Mouse (Mus musculus): ENCODE results near the gene Gm1113. TPM values are rescaled to one million over a fixed set of nuclear protein-coding genes. Genes with fewer than 3 reads are reported as not detected.

Gene Gm1113
- polyA plus RNA-seq, 1 experiment from 2014 or later = not detected

DNA sequence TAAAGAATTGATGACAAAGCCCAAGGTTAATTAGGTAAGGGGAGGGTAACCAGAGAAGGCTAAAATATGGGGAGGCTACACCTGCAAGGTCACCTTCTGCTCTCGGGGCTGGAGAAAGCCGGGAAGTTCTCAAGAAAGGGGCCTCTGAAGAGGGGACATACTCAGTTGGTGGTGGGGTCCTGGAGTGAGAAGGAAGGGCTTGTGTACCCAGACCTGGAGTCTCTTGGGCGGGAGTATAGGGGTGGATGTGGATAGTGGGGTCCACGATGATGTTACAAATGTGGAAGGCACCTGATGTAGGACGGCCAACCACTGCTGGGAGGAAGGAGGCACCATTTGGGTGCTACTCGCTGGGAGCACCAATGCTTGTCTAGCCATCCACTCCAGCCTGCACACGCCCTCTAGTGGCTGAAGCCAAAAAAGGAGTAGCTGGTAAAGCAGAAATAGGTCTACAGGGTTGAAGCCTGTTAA is 5.9 kb upstream of the Gm1113 start:
- peak overlapping the region; percentile 32; the same call in 1 of the 2 replicates for H3K4me2 ChIP-seq
- 14% methylated on average over 7 of the region's 7 CpGs for WGBS

GRCm38 (mm10) chr9:35523541-35523940 is 5.5 kb upstream of the Gm1113 start:
- Histone ChIP-seq H3K27me3 (no peaks in the 10 kb centered on the region), H3K4me2 (peak overlapping the region; percentile 32; the same call in 1 of the 2 replicates), H3K4me1 (replicated peaks) (peaks cover 45% of the 10 kb centered on the region), H3K9ac (replicated peaks) (no peak overlapping the region; the same call in 1 of the 2 replicates), H3K4me3 (replicated peaks) (no peak overlapping the region), H3K27ac (peak overlapping the region; percentile 80), H3K9me3 (no peaks in the 10 kb centered on the region), H3K36me3 (no peaks in the 10 kb centered on the region)
- peak; percentile 76; the same call in 1 of the 2 replicates for ATAC-seq (ENCODE audit: insufficient number of reproducible peaks, insufficient read depth, low FRiP score, low TSS enrichment, low read depth)
- 23% methylated on average over 5 of the region's 5 CpGs for WGBS

More for the DNA sequence above, 5.9 kb upstream of the Gm1113 start:
- H3K9me3 ChIP-seq = no peaks in the 10 kb centered on the region
- H3K36me3 ChIP-seq = no peaks in the 10 kb centered on the region
- no peaks in the 10 kb centered on the region for H3K27me3 ChIP-seq
- H3K9ac ChIP-seq (replicated peaks) = no peak overlapping the region
- H3K4me3 ChIP-seq (replicated peaks) = no peak overlapping the region
- peak overlapping the region; percentile 80 for H3K27ac ChIP-seq
- peaks cover 50% of the 10 kb centered on the region for H3K4me1 ChIP-seq (replicated peaks)
- peak; percentile 78 for ATAC-seq (ENCODE audit: insufficient number of reproducible peaks, insufficient read depth, low FRiP score, low TSS enrichment, low read depth)

DNA sequence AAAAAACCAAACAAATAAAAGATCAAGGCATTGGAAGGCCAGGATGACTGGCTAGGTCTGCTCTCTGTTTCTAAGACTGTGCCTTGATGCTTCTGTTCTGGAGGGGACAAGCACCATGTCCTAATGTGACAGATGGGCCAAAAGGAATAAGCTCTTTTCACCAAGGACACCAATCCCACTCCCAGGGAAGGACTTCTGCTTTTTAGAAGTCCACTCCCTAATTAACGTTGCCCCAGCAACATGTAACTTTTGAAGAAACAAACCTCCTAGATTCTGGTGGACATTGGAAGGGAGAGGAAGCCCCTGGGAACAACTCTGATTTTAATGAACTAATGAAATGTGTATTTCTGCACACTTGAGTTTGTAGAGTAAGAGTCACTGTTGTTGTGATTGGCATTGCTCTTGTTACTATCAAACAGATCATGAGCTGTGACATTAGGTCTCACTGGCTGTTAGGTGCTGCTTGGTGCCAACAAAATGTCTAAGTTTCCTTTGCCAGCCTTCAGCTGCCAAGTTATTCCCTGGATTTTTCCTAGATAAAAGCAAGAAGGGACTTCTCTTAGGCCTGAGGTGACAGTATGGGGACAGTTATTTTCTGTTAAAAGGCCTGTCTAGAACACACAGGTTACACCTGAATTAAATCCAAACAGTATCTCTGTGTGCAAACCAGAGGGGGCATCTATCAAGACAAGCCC is 4.9 kb upstream of the Gm1113 start:
- H3K36me3 ChIP-seq = no peaks in the 10 kb centered on the region
- peak overlapping the region; percentile 80 for H3K27ac ChIP-seq
- no peaks in the 10 kb centered on the region for H3K9me3 ChIP-seq
- no peaks in the 10 kb centered on the region for H3K27me3 ChIP-seq
- H3K9ac ChIP-seq (replicated peaks) = no peak overlapping the region; the same call in 1 of the 2 replicates
- H3K4me2 ChIP-seq = 0 out of 2 replicates have a peak overlapping the region, but pooled peaks have one; percentile 32
- ATAC-seq (ENCODE audit: insufficient number of reproducible peaks, insufficient read depth, low FRiP score, low TSS enrichment, low read depth) = no peak
- H3K4me3 ChIP-seq (replicated peaks) = no peak overlapping the region
- peaks cover 40% of the 10 kb centered on the region for H3K4me1 ChIP-seq (replicated peaks)
- 79% methylated on average over 1 of the region's 1 CpGs for WGBS

- H3K27ac ChIP-seq = no peak overlapping the region
- H3K4me2 ChIP-seq = no peak overlapping the region
- WGBS = 57% methylated on average over 2 of the region's 2 CpGs
- H3K9ac ChIP-seq (replicated peaks) = no peak overlapping the region
- H3K27me3 ChIP-seq = no peaks in the 10 kb centered on the region
- H3K36me3 ChIP-seq = no peaks in the 10 kb centered on the region
- no peak overlapping the region for H3K4me3 ChIP-seq (replicated peaks)
- no peaks in the 10 kb centered on the region for H3K9me3 ChIP-seq
- H3K4me1 ChIP-seq (replicated peaks) = peaks cover 39% of the 10 kb centered on the region
- ATAC-seq (ENCODE audit: insufficient number of reproducible peaks, insufficient read depth, low FRiP score, low TSS enrichment, low read depth) = no peak
Observed at GRCm38 (mm10) chr9:35522241-35522640, 4.2 kb upstream of the Gm1113 start.

- no peak overlapping the region for H3K27ac ChIP-seq
- no peak overlapping the region for H3K9ac ChIP-seq (replicated peaks)
- no peak overlapping the region for H3K4me3 ChIP-seq (replicated peaks)
- WGBS = 72% methylated on average over 6 of the region's 6 CpGs
- no peaks in the 10 kb centered on the region for H3K27me3 ChIP-seq
- no peaks in the 10 kb centered on the region for H3K9me3 ChIP-seq
- no peaks in the 10 kb centered on the region for H3K36me3 ChIP-seq
- no peak for ATAC-seq (ENCODE audit: insufficient number of reproducible peaks, insufficient read depth, low FRiP score, low TSS enrichment, low read depth)
- H3K4me1 ChIP-seq (replicated peaks) = peaks cover 39% of the 10 kb centered on the region
- no peak overlapping the region for H3K4me2 ChIP-seq
Observed at GRCm38 (mm10) chr9:35520631-35521348, 2.7 kb upstream of the Gm1113 start.

DNA sequence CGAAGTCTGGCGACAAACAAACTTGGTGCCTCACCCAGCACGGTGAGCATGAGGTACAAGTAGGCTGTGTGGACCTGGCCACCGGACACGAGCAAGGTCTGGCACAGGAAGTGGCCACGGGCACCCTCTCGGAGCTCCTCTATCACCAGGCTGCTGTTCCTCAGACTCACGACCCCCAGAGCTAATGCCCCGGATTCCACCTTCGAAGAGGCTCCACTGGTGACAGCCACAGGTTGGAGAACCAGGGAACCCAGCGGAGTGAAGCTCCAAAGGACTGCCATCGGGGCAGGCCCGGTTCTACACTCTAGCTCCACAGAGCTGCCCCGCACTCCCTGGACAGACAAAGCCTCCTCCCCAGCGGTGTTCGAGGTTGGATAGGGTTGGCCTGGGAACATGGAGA is 1.4 kb downstream of the Gm1113 start:
- H3K4me2 ChIP-seq = no peak overlapping the region
- H3K4me3 ChIP-seq (replicated peaks) = no peak overlapping the region
- ATAC-seq (ENCODE audit: insufficient number of reproducible peaks, insufficient read depth, low FRiP score, low TSS enrichment, low read depth) = no peak
- H3K36me3 ChIP-seq = no peaks in the 10 kb centered on the region
- peaks cover 10% of the 10 kb centered on the region; the same call in 1 of the 2 replicates for H3K27me3 ChIP-seq
- no peak overlapping the region for H3K27ac ChIP-seq
- 91% methylated on average over 16 of the region's 16 CpGs for WGBS
- peaks cover 15% of the 10 kb centered on the region for H3K4me1 ChIP-seq (replicated peaks)
- no peak overlapping the region for H3K9ac ChIP-seq (replicated peaks)
- H3K9me3 ChIP-seq = no peaks in the 10 kb centered on the region

GRCm38 (mm10) chr9:35516182-35516581 is 1.9 kb downstream of the Gm1113 start:
- H3K9me3 ChIP-seq = no peaks in the 10 kb centered on the region
- no peak for ATAC-seq (ENCODE audit: insufficient number of reproducible peaks, insufficient read depth, low FRiP score, low TSS enrichment, low read depth)
- H3K27me3 ChIP-seq = peaks cover 10% of the 10 kb centered on the region; the same call in 1 of the 2 replicates
- WGBS = 81% methylated on average over 5 of the region's 5 CpGs
- H3K9ac ChIP-seq (replicated peaks) = no peak overlapping the region
- no peaks in the 10 kb centered on the region for H3K36me3 ChIP-seq
- no peak overlapping the region for H3K27ac ChIP-seq
- H3K4me3 ChIP-seq (replicated peaks) = no peak overlapping the region
- H3K4me2 ChIP-seq = no peak overlapping the region
- H3K4me1 ChIP-seq (replicated peaks) = peaks cover 10% of the 10 kb centered on the region

DNA sequence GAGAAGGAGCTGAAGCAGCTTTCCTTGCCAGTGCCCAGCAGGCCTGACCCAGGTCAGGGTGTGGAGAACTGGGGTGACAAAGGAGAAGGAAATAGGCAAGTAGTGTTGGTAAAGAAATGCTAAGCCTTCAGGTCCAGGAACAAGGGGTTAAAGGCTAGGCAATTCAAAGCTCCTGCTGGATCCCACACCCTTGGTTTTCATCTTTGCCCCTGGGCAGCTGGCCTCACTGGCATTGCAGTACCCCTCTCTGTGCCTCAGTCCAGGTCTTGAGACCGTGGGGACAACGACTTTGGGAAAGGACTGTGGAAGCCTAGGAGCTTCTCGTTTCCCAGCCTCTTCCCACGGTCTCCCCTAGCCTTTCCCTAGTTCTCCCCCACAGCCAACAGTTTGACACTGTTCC is 4.2 kb downstream of the Gm1113 start:
- H3K27me3 ChIP-seq = peaks cover 10% of the 10 kb centered on the region; the same call in 1 of the 2 replicates
- no peak overlapping the region for H3K4me2 ChIP-seq
- H3K4me3 ChIP-seq (replicated peaks) = no peak overlapping the region
- H3K9ac ChIP-seq (replicated peaks) = no peak overlapping the region
- H3K9me3 ChIP-seq = no peaks in the 10 kb centered on the region
- WGBS = 73% methylated on average over 4 of the region's 4 CpGs
- H3K27ac ChIP-seq = no peak overlapping the region
- peaks cover 3% of the 10 kb centered on the region for H3K4me1 ChIP-seq (replicated peaks)
- no peaks in the 10 kb centered on the region for H3K36me3 ChIP-seq
- ATAC-seq (ENCODE audit: insufficient number of reproducible peaks, insufficient read depth, low FRiP score, low TSS enrichment, low read depth) = no peak

- ATAC-seq (ENCODE audit: insufficient number of reproducible peaks, insufficient read depth, low FRiP score, low TSS enrichment, low read depth) = no peak
- Histone ChIP-seq H3K27me3 (no peaks in the 10 kb centered on the region), H3K4me2 (no peak overlapping the region), H3K36me3 (peaks cover 37% of the 10 kb centered on the region), H3K9me3 (no peaks in the 10 kb centered on the region), H3K9ac (replicated peaks) (no peak overlapping the region), H3K4me3 (replicated peaks) (no peak overlapping the region), H3K27ac (peak overlapping the region; percentile 47), H3K4me1 (replicated peaks) (peaks cover 24% of the 10 kb centered on the region)
- WGBS = 47% methylated on average over 8 of the region's 8 CpGs
Observed at GRCm38 (mm10) chr9:35508234-35508633, 9.8 kb downstream of the Gm1113 start.

GRCm38 (mm10) chr9:35502361-35503000 is 15.6 kb downstream of the Gm1113 start:
- H3K4me1 ChIP-seq (replicated peaks) = peaks cover 11% of the 10 kb centered on the region
- H3K4me3 ChIP-seq (replicated peaks) = no peak overlapping the region
- H3K4me2 ChIP-seq = no peak overlapping the region
- H3K36me3 ChIP-seq = peaks cover 89% of the 10 kb centered on the region
- no peak for ATAC-seq (ENCODE audit: insufficient number of reproducible peaks, insufficient read depth, low FRiP score, low TSS enrichment, low read depth)
- H3K9ac ChIP-seq (replicated peaks) = no peak overlapping the region
- no peaks in the 10 kb centered on the region for H3K9me3 ChIP-seq
- H3K27me3 ChIP-seq = no peaks in the 10 kb centered on the region
- no peak overlapping the region for H3K27ac ChIP-seq
- WGBS = 89% methylated on average over 10 of the region's 10 CpGs

- Histone ChIP-seq H3K27ac (no peak overlapping the region), H3K4me1 (replicated peaks) (peaks cover 3% of the 10 kb centered on the region; the same call in 1 of the 2 replicates), H3K27me3 (no peaks in the 10 kb centered on the region), H3K9me3 (no peaks in the 10 kb centered on the region), H3K36me3 (peaks cover 95% of the 10 kb centered on the region), H3K9ac (replicated peaks) (no peak overlapping the region), H3K4me2 (no peak overlapping the region), H3K4me3 (replicated peaks) (no peak overlapping the region)
- ATAC-seq (ENCODE audit: insufficient number of reproducible peaks, insufficient read depth, low FRiP score, low TSS enrichment, low read depth) = no peak
- WGBS = 90% methylated on average over 6 of the region's 6 CpGs
Observed at GRCm38 (mm10) chr9:35499946-35500345, 18.1 kb downstream of the Gm1113 start.

All from limb, embryonic 12.5 days (tissue).